Comparison of ENCODE assay signal across 7 mouse cellular contexts in genomic region chr5:38038274-38038673, GRCm38 (mm10). TPM values are rescaled to one million over a fixed set of nuclear protein-coding genes. Genes with fewer than 3 reads are reported as not detected.
DNase-seq lines count a peak whose midpoint lies in the region; ATAC-seq and TF ChIP-seq lines count a peak whose summit lies in the region.

No protein-coding gene starts in this region.

- H3K36me3 ChIP-seq in hindbrain, embryonic 12.5 days: no peaks in the 10 kb centered on the region
- no peaks in the 10 kb centered on the region for H3K36me3 ChIP-seq in liver, embryonic 13.5 days
- no peaks in the 10 kb centered on the region for H3K36me3 ChIP-seq in small intestine, adult 2 months (ENCODE audit: control insufficient read depth, insufficient read depth, low read length)

- TF ChIP-seq POLR2A in small intestine, adult 2 months (IDR thresholded peaks at IDR 0.05; ENCODE audit: low read depth, low read length): no peak

- 19% methylated on average over 9 of the region's 9 CpGs for WGBS in hindbrain, embryonic 12.5 days
- 15% methylated on average over 9 of the region's 9 CpGs for WGBS in liver, embryonic 13.5 days (ENCODE audit: insufficient replicate concordance)
- 17% methylated on average over 9 of the region's 9 CpGs for WGBS in small intestine, adult 2 months

- H3K27me3 ChIP-seq in hindbrain, embryonic 12.5 days: peaks cover 4% of the 10 kb centered on the region; the same call in 1 of the 2 replicates
- peaks cover 12% of the 10 kb centered on the region for H3K27me3 ChIP-seq in liver, embryonic 13.5 days
- H3K27me3 ChIP-seq in small intestine, adult 2 months (ENCODE audit: control insufficient read depth, insufficient read depth, low read length): no peaks in the 10 kb centered on the region; the same call in 1 of the 2 replicates

- H3K9me3 ChIP-seq in hindbrain, embryonic 12.5 days (replicated peaks): no peaks in the 10 kb centered on the region
- H3K9me3 ChIP-seq in liver, embryonic 13.5 days (replicated peaks): no peaks in the 10 kb centered on the region

- H3K4me3 ChIP-seq in hindbrain, embryonic 12.5 days: peak overlapping the region; percentile 87
- peak overlapping the region; percentile 87 for H3K4me3 ChIP-seq in liver, embryonic 13.5 days (replicated peaks)
- peak overlapping the region; percentile 39 for H3K4me3 ChIP-seq in small intestine, adult 2 months (ENCODE audit: low read depth, low read length)

- peak overlapping the region; percentile 87 for H3K9ac ChIP-seq in hindbrain, embryonic 12.5 days
- peak overlapping the region; percentile 88 for H3K9ac ChIP-seq in liver, embryonic 13.5 days

- H3K27ac ChIP-seq in hindbrain, embryonic 12.5 days: no peak overlapping the region
- no peak overlapping the region for H3K27ac ChIP-seq in liver, embryonic 13.5 days
- H3K27ac ChIP-seq in small intestine, adult 2 months (ENCODE audit: insufficient read depth, low read depth, low read length): no peak overlapping the region

- 0 out of 2 replicates have a peak, but pooled peaks have one; percentile 5 for ATAC-seq in hindbrain, embryonic 12.5 days (ENCODE audit: low FRiP score)
- ATAC-seq in liver, embryonic 13.5 days (ENCODE audit: low read depth): no peak

- peak overlapping the region; percentile 79 for H3K4me2 ChIP-seq in hindbrain, embryonic 12.5 days (replicated peaks)
- H3K4me2 ChIP-seq in liver, embryonic 13.5 days: peak overlapping the region; percentile 74

- TF ChIP-seq CTCF in small intestine, adult 2 months (IDR thresholded peaks at IDR 0.05; ENCODE audit: extremely low read depth, insufficient read length, insufficient replicate concordance, low read depth, low read length): no peak

- peak; percentile 18 for DNase-seq in thymus, postnatal 4 days
- DNase-seq in thymus, postnatal 25 days: no peak
- DNase-seq in cerebellum, postnatal 25 days: peak; percentile 30 to 32
- DNase-seq in liver, embryonic 13.5 days: peak; percentile 3
- no peak for DNase-seq in urinary bladder, postnatal 25 days (ENCODE audit: low spot score)

- peaks cover 17% of the 10 kb centered on the region for H3K4me1 ChIP-seq in hindbrain, embryonic 12.5 days
- peaks cover 18% of the 10 kb centered on the region for H3K4me1 ChIP-seq in liver, embryonic 13.5 days (replicated peaks)
- H3K4me1 ChIP-seq in small intestine, adult 2 months (ENCODE audit: control insufficient read depth, insufficient read depth, insufficient read length, low read length): no peaks in the 10 kb centered on the region; the same call in 1 of the 2 replicates

RNA-seq across cellular contexts. Expression of gene Stx18, which starts 0.3 kb away (rescaled TPM):
- polyA plus RNA-seq in hindbrain, embryonic 12.5 days (2016; fragmentation: Nextera tagmentation; extraction: Ambion mirVana): 42.3 and 45.1 TPM in 2 replicates
- 15.7 and 19.2 TPM in 2 replicates for polyA plus RNA-seq in liver, embryonic 13.5 days (2015; fragmentation: Nextera tagmentation; extraction: Ambion mirVana)
- 6.1 and 9.7 TPM in 2 replicates for polyA plus RNA-seq in small intestine, adult 2 months (2012; rRNA removed)

Comparison
In these comparisons a context has a peak if more than half of its experiments do, and no peak if none do; other contexts are left out.
1. DNase-seq: peak in thymus, postnatal 4 days (single experiment), cerebellum, postnatal 25 days (2 of 2) and liver, embryonic 13.5 days (single experiment); none in thymus, postnatal 25 days (single experiment) and urinary bladder, postnatal 25 days (single experiment).
2. Peak in every context shown above with its lines, with median percentiles within 50 percentile points of each other: H3K4me3 ChIP-seq.